Mouse (Mus musculus): ENCODE data around the gene Guk1.

Gene Guk1

GRCm38 (mm10) chr11:59163255-59164236, 28.5 kb downstream of the Guk1 start, which contains the start of gene Iba57:
TSS of gene Iba57 (minus strand) at chr11:59163739.
- DNase-seq, result peak; percentile 98

DNA sequence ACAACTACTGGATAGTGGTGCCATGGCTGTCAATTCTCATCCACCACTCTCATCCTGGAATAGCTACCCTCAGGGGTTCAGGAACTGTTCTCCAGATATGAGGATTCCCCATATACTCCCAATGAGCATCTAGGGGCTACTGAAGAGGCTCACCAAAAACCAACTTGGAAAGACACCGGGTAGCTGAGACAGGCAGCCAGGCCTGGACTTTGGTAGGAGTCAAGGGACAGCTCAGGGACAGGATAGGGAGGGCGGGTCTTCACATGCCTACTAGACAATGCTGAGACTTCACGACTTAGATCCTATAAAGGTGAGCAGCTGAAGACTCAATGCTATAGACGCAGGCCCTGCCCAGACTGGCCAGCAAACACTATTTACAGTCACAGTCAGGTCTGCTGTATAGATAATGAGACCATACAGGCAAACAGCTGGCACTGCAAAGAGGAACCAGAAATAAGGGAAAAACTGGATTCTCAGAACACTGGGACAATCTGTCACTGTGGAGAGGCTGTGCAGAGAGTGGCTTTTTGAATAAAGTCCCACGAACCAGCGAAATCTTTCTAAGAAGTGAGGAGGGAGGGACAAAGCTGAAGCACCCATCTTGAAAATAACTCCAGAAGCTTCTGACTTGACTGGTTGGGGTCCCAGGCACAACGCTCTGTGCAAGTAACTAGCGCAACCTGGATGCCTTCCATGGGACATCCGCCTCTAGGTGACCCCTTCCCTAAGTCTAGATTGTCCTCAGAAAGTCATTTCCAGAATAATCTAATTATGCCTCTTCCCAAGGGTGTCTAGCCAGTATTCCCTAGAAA, 29.4 kb downstream of the Guk1 start:
- no peak for DNase-seq

DNA sequence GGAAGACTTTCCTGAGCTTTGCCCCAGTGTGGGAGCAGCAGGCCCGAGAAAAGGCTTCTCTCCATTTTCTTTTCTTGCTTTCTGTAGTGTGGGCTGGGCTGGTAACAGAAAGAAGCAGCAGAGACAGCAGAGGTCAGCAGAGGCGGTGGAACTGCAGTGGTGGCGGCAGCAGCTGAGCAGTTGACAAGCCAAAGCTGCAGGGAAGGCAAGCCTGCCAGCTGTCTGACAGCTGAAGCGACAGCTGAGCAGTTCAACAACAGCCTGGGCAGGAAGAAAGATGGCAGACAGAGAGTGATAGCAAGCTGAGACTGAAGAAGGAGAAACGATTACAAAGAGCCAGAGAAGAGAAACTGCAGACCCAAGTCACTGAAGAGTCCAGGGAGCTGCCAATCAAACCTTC, 30.6 kb downstream of the Guk1 start:
- DNase-seq, result no peak

GRCm38 (mm10) chr11:59159558-59159957, 32.5 kb downstream of the Guk1 start:
- DNase-seq, result no peak

GRCm38 (mm10) chr11:59159099-59159498, 32.9 kb downstream of the Guk1 start:
- no peak for DNase-seq

GRCm38 (mm10) chr11:59155900-59156299, 36.1 kb downstream of the Guk1 start:
- no peak for DNase-seq

- no peak for DNase-seq
Observed at GRCm38 (mm10) chr11:59154220-59154619, 37.8 kb downstream of the Guk1 start.

- DNase-seq, result no peak
Observed at GRCm38 (mm10) chr11:59151729-59152128, 40.3 kb downstream of the Guk1 start.

DNA sequence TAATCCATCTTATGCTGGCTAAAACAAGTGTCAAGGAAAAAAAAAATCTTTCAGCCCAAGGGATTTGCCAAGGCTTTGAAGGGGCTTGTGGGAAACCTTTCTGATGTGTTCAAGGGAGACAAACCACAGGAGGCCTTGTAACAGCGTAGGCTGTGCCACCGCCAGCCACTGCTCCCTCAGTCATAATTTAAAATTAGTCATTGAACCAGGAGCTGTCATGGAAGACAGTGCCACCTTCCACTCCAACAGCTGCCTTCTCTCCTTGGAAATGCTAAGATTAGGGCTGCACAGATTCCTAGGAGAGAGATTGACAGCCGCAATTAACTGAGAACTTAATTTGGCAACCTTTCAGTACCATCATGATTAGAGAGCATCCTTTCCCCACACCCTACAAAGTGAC, 42.7 kb downstream of the Guk1 start:
- DNase-seq, result no peak

DNA sequence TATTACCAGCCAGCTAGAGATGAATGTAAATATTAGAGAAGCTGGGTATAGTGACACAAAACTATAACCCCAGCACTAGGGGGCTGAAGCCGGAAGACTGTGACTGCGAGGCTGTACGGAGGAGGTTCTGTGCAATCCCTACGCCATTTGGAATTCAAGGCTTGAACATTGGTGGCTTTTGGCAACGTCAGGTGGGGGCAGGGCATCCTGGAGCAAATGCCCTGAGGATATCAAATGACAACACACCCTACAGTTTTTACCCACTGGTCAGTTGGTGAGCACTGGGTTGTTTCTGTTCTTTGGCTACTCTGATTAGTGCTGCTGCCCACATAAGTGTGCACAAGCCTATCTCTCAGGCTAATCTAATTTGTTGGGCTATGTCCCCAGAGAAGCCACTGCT, 49.0 kb downstream of the Guk1 start:
- no peak for DNase-seq

- no peak for DNase-seq
Observed at GRCm38 (mm10) chr11:59141772-59142370, 50.1 kb downstream of the Guk1 start.

GRCm38 (mm10) chr11:59138537-59139486, 53.2 kb downstream of the Guk1 start:
- DNase-seq, result no peak

DNA sequence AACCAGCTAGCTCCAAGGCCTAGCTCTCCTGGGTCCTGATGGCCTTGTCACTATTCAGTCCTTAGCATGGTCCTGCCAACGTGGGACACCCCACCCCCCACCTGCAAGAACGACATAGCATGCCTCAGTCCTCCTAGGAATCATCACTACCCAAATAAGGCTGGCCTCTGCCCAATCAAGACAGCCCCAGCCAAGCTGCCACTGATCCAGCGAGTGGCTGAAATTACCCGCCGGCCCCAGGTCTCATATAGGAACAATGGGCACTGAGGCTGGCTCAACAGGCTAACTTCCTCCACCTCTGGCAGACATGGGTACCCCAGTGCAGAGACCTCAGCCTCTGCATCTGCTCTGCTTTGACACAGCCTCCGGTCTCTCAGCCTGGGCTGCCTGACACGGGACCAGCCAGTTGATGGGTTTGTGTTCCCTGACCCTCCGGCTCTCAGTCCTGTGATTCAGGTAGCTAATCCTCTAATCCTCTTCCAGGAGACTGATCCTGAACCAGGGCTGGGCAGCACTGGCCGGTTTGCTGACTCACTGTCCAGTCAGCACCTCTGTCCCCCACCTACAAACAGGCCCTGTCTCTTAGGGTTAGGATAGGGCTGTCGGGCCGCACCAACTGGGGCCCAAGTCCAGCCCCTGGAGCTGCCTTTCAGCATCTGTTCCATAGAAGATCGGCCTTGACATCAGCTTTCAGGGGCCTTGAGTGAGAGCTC, 54.9 kb downstream of the Guk1 start:
- no peak for DNase-seq

- DNase-seq, result peak; percentile 26
Observed at GRCm38 (mm10) chr11:59135904-59136452, 56.0 kb downstream of the Guk1 start, which contains the start of gene Obscn. TSS of gene Obscn (minus strand) at chr11:59136402.

DNA sequence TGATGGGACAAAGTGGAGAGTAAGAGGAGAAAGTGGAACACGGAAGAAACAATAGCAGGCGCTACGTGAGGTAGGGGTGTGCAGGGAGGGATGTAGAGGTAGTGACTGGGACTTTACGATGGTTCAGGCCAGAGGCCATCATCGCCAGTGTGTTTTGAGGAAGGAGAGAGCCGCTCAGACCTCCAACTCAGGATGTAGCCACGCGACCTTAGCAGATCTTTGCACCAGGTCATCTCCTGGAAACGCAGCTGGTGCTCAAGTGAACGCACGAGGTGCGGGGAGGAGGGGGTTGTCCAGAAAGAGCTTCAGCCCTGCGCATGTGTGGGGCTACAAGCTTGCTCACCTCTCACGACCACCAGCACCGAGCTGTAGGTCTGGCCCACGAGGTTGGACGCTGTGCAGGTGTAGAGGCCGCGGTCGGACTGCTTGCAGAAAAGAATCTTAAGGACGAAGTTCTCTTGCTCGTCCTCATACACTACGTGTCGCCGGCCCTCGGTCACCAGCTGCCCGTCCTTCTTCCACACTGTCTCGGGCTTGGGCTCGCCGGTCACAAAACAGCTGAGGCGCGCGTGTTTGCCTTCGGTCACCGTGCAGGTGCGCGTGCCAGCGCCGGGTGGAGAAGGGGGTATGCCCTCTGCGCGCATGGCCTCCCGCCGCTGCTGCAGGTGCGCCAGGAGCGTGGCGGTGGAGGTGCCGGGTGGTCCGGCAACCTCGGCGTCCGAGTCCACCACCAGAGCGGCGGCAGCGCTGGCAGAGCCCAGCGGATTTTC, 56.8 kb downstream of the Guk1 start:
- no peak for DNase-seq

GRCm38 (mm10) chr11:59134373-59134997, 57.5 kb downstream of the Guk1 start:
- no peak for DNase-seq

Data from right cerebral cortex, postnatal 14 days (tissue).